Mouse (Mus musculus) lung, embryonic 14.5 days (tissue): ENCODE measurements around the gene Cd248. TPM values are rescaled to one million over a fixed set of nuclear protein-coding genes. Genes with fewer than 3 reads are reported as not detected.

Experiments
- ATAC-seq: fragments of 200-750 bp; cut with Nextera tagmentation; 2 replicates; pipeline ENCODE4 v1.8.0; 2017; ENCODE audit warnings: mild to moderate bottlenecking, moderate TSS enrichment, moderate library complexity; ENCODE audit not compliant: insufficient read depth
- DNase-seq: peaks from one replicate; pipeline ENCODE4 v3.0.0-alpha.2; 2015
- H3K27ac ChIP-seq: fragments of 300-500 bp; sonication (generic); 2 replicates; pipeline ENCODE4 v1.5.1; 2014; ENCODE audit warnings: low read depth, mild to moderate bottlenecking, moderate library complexity
- H3K27me3 ChIP-seq: fragments of 300-500 bp; sonication (generic); 2 replicates; pipeline ENCODE4 v1.6.1; 2014; ENCODE audit warnings: low read length, control low read depth; ENCODE audit not compliant: insufficient read depth
- H3K36me3 ChIP-seq: fragments of 300-500 bp; sonication (generic); 2 replicates; pipeline ENCODE4 v1.6.1; 2014; ENCODE audit warnings: control low read depth; ENCODE audit not compliant: insufficient read depth
- H3K4me1 ChIP-seq: fragments of 300-500 bp; sonication (generic); 2 replicates; pipeline ENCODE4 v1.6.1; 2014; ENCODE audit warnings: antibody characterized with exemption, control low read depth; ENCODE audit not compliant: insufficient read depth
- H3K4me2 ChIP-seq: fragments of 300-500 bp; sonication (generic); 2 replicates; pipeline ENCODE4 v1.6.1; 2014; ENCODE audit warnings: mild to moderate bottlenecking
- H3K4me3 ChIP-seq: fragments of 300-500 bp; sonication (generic); 2 replicates; pipeline ENCODE4 v1.5.1; 2014; ENCODE audit warnings: low read depth, low read length
- H3K9ac ChIP-seq: fragments of 300-500 bp; sonication (generic); 2 replicates; pipeline ENCODE4 v1.6.1; 2014
- H3K9me3 ChIP-seq: fragments of 300-500 bp; sonication (generic); 2 replicates; pipeline ENCODE4 v1.6.1; 2016; ENCODE audit warnings: low read depth, low read length, control low read depth
- CTCF ChIP-seq: IDR thresholded peaks from 2 replicates; pipeline ENCODE4 v1.5.1; 2016; ENCODE audit warnings: antibody characterized with exemption, low read depth
- WGBS: fragments of 180-500 bp; shearing (Covaris S2); extraction: QIAGEN DNeasy Blood & Tissue Kit; methylation state at CpG from one replicate; pipeline ENCODE4 v1.1.7; 2014; 5-methylcytosine and 5-hydroxymethylcytosine counted together
- polyA plus RNA-seq: library from polyadenylated mRNA; unstranded; fragments of >200 nt; fragmentation: Nextera tagmentation; extraction: Ambion mirVana; gene quantifications from 2 replicates; pipeline ENCODE4 v1.2.1, GENCODE M21; 2014

Gene Cd248
- polyA plus RNA-seq, 1 experiment from 2014 or later = 110 TPM

GRCm38 (mm10) chr19:5048138-5049056, 19.5 kb upstream of the Cd248 start:
- 78% methylated on average over 14 of the region's 14 CpGs for WGBS
- H3K4me3 ChIP-seq = no peak overlapping the region
- H3K4me2 ChIP-seq = no peak overlapping the region
- peaks cover 19% of the 10 kb centered on the region for H3K27me3 ChIP-seq
- ATAC-seq (no peak), DNase-seq (no peak)
- H3K9ac ChIP-seq = no peak overlapping the region
- no peak for TF ChIP-seq CTCF
- no peak overlapping the region for H3K27ac ChIP-seq
- H3K4me1 ChIP-seq = no peaks in the 10 kb centered on the region
- no peaks in the 10 kb centered on the region for H3K9me3 ChIP-seq
- peaks cover 43% of the 10 kb centered on the region for H3K36me3 ChIP-seq

- Histone ChIP-seq H3K27ac (no peak overlapping the region), H3K4me3 (no peak overlapping the region), H3K9ac (no peak overlapping the region), H3K4me1 (no peaks in the 10 kb centered on the region), H3K36me3 (peaks cover 41% of the 10 kb centered on the region), H3K27me3 (peaks cover 19% of the 10 kb centered on the region), H3K4me2 (no peak overlapping the region), H3K9me3 (no peaks in the 10 kb centered on the region)
- DNase-seq (no peak), ATAC-seq (no peak)
- 79% methylated on average over 6 of the region's 6 CpGs for WGBS
- TF ChIP-seq CTCF = no peak
Measured at GRCm38 (mm10) chr19:5049325-5049724, 18.6 kb upstream of the Cd248 start.

- Histone ChIP-seq H3K4me1 (no peaks in the 10 kb centered on the region), H3K36me3 (peaks cover 41% of the 10 kb centered on the region), H3K4me3 (peak within 1 kb of the TSS; percentile 31), H3K9me3 (no peaks in the 10 kb centered on the region), H3K9ac (peak within 1 kb of the TSS; percentile 48; the same call in 1 of the 2 replicates), H3K4me2 (peak within 1 kb of the TSS; percentile 56), H3K27ac (peak within 1 kb of the TSS; percentile 46; the same call in 1 of the 2 replicates), H3K27me3 (peaks cover 19% of the 10 kb centered on the region)
- TF ChIP-seq CTCF = peak; percentile 54
- peak; percentile 77 for DNase-seq
- peak; percentile 69 for ATAC-seq
- WGBS = 16% methylated on average over 14 of the region's 14 CpGs
Measured at GRCm38 (mm10) chr19:5050047-5050905, 17.6 kb upstream of the Cd248 start, which contains the start of gene Rin1. Gene Rin1, plus strand, starts transcription at chr19:5050481.

DNA sequence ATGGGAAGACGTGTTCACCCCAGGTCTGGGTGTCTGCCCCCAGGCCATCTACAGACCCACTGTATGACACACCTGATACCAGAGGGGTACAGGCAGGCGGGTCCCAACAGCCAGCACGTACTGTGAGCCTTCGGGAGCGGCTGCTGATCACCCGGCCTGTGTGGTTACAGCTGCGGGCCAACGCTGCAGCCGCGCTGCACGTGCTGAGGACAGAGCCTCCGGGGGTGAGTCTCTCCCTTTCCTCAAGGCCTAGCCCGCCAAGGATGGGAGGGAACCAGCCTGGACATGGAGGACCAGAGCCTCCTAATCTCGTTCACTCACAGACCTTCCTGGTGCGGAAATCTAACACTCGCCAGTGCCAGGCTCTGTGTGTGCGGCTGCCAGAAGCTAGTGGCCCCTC, 16.8 kb upstream of the Cd248 start:
- H3K9ac ChIP-seq = peak overlapping the region; percentile 48; the same call in 1 of the 2 replicates

DNA sequence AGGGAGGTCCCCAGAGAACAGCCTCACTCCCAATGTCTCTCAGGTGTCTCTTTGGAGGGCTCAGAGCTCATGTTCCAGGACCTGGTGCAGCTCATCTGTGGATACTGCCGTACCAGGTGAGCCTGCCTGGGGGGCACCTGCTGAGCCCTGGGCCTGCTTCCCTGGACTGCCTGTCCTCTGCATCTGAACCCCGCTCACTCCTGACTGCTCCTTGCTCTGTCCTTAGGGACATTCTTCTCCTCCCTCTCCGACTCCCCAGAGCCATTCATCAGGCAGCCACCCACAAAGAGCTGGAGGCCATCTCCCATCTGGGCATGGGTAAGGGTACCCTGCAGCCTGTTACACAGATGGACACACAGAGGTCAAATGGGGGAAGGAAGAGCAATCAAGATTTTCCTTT, 16.4 kb upstream of the Cd248 start:
- 63% methylated on average over 3 of the region's 3 CpGs for WGBS
- H3K9ac ChIP-seq = peak overlapping the region; percentile 9; the same call in 1 of the 2 replicates

More for the DNA sequence above, 16.8 kb upstream of the Cd248 start:
- no peak for TF ChIP-seq CTCF
- Histone ChIP-seq H3K36me3 (peaks cover 35% of the 10 kb centered on the region), H3K27ac (peak overlapping the region; percentile 46; the same call in 1 of the 2 replicates), H3K4me2 (peak overlapping the region; percentile 56), H3K27me3 (peaks cover 19% of the 10 kb centered on the region), H3K4me1 (no peaks in the 10 kb centered on the region), H3K4me3 (peak overlapping the region; percentile 31), H3K9me3 (no peaks in the 10 kb centered on the region)
- ATAC-seq = peak; percentile 44; the same call in 1 of the 2 replicates
- 6% methylated on average over 17 of the region's 17 CpGs for WGBS
- peak; percentile 44 for DNase-seq

DNA sequence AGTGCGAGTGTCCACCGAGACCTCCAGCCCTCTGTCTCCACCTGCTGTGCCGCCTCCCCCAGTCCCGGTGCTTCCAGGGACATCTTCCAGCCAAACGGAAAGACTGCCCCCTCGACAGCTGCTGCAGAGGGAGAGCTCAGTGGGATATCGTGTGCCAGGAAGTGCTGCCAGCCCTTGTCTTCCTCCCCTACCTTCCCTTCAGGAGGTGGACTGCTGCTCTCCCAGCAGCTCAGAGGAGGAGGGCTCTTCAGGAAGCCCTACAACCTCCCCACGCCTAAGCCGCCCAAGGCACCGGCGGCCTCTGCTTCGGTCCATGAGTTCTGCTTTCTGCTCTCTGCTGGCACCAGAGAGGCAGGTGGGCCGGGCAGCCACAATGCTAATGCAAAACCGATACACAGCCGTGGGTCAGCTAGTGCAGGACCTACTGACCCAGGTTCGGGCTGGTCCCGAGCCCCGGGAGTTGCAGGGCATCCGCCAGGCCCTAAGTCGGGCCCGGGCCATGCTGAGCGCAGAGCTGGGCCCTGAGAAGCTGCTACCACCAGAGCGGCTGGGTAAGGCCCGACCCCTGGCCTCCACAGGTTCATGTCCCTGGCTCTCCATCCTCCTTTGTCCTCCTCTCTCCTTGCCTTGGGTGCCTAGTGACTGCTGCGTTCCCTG, 15.6 kb upstream of the Cd248 start:
- H3K9me3 ChIP-seq = no peaks in the 10 kb centered on the region
- TF ChIP-seq CTCF = no peak
- 0 out of 2 replicates have a peak, but pooled peaks cover 5% of the 10 kb centered on the region for H3K4me1 ChIP-seq
- DNase-seq = no peak
- WGBS = 32% methylated on average over 25 of the region's 25 CpGs
- H3K4me2 ChIP-seq = peak overlapping the region; percentile 56; the same call in 1 of the 2 replicates
- H3K4me3 ChIP-seq = peak overlapping the region; percentile 4; the same call in 1 of the 2 replicates
- no peak overlapping the region for H3K9ac ChIP-seq
- H3K27ac ChIP-seq = no peak overlapping the region
- H3K36me3 ChIP-seq = peaks cover 22% of the 10 kb centered on the region
- ATAC-seq = no peak
- peaks cover 19% of the 10 kb centered on the region for H3K27me3 ChIP-seq

More for the DNA sequence above, 16.4 kb upstream of the Cd248 start:
- no peak for ATAC-seq
- H3K4me3 ChIP-seq = peak overlapping the region; percentile 31
- TF ChIP-seq CTCF = no peak
- peak overlapping the region; percentile 56 for H3K4me2 ChIP-seq
- H3K27ac ChIP-seq = peak overlapping the region; percentile 46; the same call in 1 of the 2 replicates
- no peaks in the 10 kb centered on the region for H3K4me1 ChIP-seq
- peaks cover 30% of the 10 kb centered on the region for H3K36me3 ChIP-seq
- DNase-seq = no peak
- no peaks in the 10 kb centered on the region for H3K9me3 ChIP-seq
- peaks cover 19% of the 10 kb centered on the region for H3K27me3 ChIP-seq
